Mouse (Mus musculus) hindbrain, embryonic 13.5 days (tissue): ENCODE measurements around the gene Ngf. TPM values are rescaled to one million over a fixed set of nuclear protein-coding genes. Genes with fewer than 3 reads are reported as not detected.

Experiments used
- ATAC-seq: fragments of 200-750 bp; cut with Nextera tagmentation; 2 replicates; pipeline ENCODE4 v1.8.0; 2017; ENCODE audit warnings: moderate TSS enrichment; ENCODE audit not compliant: low FRiP score
- H3K27ac ChIP-seq: fragments of 300-500 bp; sonication (generic); 2 replicates; pipeline ENCODE4 v1.5.1; 2015; ENCODE audit warnings: inconsistent platforms, mild to moderate bottlenecking, moderate library complexity
- H3K27me3 ChIP-seq: fragments of 300-500 bp; sonication (generic); 2 replicates; pipeline ENCODE4 v1.6.1; 2015; ENCODE audit warnings: mild to moderate bottlenecking, inconsistent platforms
- H3K36me3 ChIP-seq: fragments of 300-500 bp; sonication (generic); 2 replicates; pipeline ENCODE4 v1.6.1; 2015; ENCODE audit warnings: mild to moderate bottlenecking, inconsistent platforms
- H3K4me1 ChIP-seq: fragments of 300-500 bp; sonication (generic); replicated peaks from 2 replicates; pipeline ENCODE4 v1.6.1; 2015; ENCODE audit warnings: inconsistent platforms
- H3K4me2 ChIP-seq: fragments of 300-500 bp; sonication (generic); 2 replicates; pipeline ENCODE4 v1.6.1; 2015; ENCODE audit warnings: inconsistent platforms, mild to moderate bottlenecking, moderate library complexity
- H3K4me3 ChIP-seq: fragments of 300-500 bp; sonication (generic); 2 replicates; pipeline ENCODE4 v1.5.1; 2015; ENCODE audit warnings: mild to moderate bottlenecking, inconsistent platforms
- H3K9ac ChIP-seq: fragments of 300-500 bp; sonication (generic); 2 replicates; pipeline ENCODE4 v1.6.1; 2015; ENCODE audit warnings: mild to moderate bottlenecking, inconsistent platforms
- H3K9me3 ChIP-seq: fragments of 300-500 bp; sonication (generic); 2 replicates; pipeline ENCODE4 v1.6.1; 2016; ENCODE audit warnings: inconsistent platforms
- WGBS: fragments of 180-500 bp; shearing (Covaris S2); methylation state at CpG from one replicate; pipeline ENCODE4 v1.1.7; 2015; 5-methylcytosine and 5-hydroxymethylcytosine counted together
- polyA plus RNA-seq: library from polyadenylated mRNA; unstranded; fragments of >200 nt; fragmentation: Nextera tagmentation; extraction: Ambion mirVana; gene quantifications from 2 replicates; pipeline ENCODE4 v1.2.1, GENCODE M21; 2015

The Ngf gene
- polyA plus RNA-seq, 1 experiment from 2014 or later: 0.18 TPM

DNA sequence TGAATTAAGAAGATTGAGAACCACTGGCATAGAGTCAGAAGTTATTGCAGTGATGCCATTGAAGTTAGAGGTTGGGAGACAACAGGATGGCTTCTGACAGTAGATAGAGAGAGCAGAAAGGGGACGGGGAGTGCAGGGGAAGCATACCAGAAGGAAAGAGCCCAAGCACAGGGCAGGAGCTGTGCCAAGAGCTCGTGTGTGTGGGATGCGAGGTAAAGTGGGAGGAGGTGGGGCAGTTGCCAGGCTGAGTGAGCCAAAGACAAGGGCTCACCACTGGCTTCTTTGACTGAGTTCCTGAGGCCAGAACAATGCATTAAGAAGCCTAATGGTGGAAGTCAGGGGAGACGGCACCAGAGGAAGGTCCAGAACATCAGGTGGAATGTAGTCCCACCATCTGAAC is 47.2 kb downstream of the Ngf start:
- H3K27me3 ChIP-seq: no peaks in the 10 kb centered on the region
- no peak for ATAC-seq
- H3K9ac ChIP-seq: no peak overlapping the region
- no peak overlapping the region for H3K4me3 ChIP-seq
- no peak overlapping the region for H3K4me2 ChIP-seq
- WGBS: 81% methylated on average over 4 of the region's 4 CpGs
- no peak overlapping the region for H3K27ac ChIP-seq
- H3K36me3 ChIP-seq: no peaks in the 10 kb centered on the region
- no peaks in the 10 kb centered on the region for H3K4me1 ChIP-seq
- no peaks in the 10 kb centered on the region for H3K9me3 ChIP-seq

DNA sequence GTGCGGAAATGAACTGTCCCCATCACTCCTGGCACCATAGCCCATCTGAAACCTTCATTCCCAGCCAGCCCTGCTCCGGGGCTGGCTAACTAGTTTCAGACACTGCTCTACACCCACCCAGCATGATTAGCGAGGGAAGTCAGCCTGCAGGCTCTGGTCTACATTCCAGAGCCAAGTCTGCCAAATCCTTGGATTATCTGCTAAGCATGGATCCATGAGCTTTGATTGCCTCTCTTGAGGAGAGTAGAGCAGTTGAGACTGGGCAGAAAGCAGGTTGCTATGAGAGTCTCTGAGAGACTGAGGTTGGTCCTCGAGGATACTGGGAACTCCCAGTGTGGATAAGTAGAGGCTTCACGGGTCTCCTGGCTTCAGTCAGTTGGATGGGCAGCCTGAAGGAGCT is 51.3 kb downstream of the Ngf start:
- no peak overlapping the region for H3K4me2 ChIP-seq
- no peaks in the 10 kb centered on the region for H3K9me3 ChIP-seq
- no peak overlapping the region for H3K4me3 ChIP-seq
- no peaks in the 10 kb centered on the region for H3K4me1 ChIP-seq
- ATAC-seq: no peak
- H3K27ac ChIP-seq: no peak overlapping the region
- WGBS: 75% methylated on average over 5 of the region's 5 CpGs
- H3K36me3 ChIP-seq: no peaks in the 10 kb centered on the region
- H3K9ac ChIP-seq: no peak overlapping the region
- H3K27me3 ChIP-seq: no peaks in the 10 kb centered on the region

DNA sequence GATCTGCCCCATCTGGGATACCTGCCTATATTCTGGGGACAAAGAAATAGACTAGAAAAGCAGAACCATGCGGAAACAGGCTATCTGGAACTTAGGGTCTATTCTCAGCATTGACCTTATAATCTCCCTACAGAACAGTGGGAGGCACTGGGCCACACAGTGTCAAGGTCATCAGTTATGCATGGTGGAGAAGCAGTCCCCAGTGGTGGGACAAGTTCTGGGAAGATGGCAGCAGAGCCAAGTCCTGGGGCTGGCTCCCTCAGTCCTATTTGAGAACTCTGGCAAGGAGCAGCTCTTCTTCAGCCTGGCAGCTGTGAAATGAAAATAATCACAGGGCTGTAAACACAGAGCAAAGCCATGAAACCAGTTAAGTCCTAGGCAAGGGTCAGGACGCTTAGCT is 54.0 kb downstream of the Ngf start:
- Histone ChIP-seq H3K27me3 (no peaks in the 10 kb centered on the region), H3K9me3 (no peaks in the 10 kb centered on the region), H3K9ac (no peak overlapping the region), H3K36me3 (no peaks in the 10 kb centered on the region), H3K4me1 (no peaks in the 10 kb centered on the region), H3K4me3 (no peak overlapping the region), H3K27ac (no peak overlapping the region), H3K4me2 (no peak overlapping the region)
- WGBS: 88% methylated on average over 2 of the region's 2 CpGs
- no peak for ATAC-seq

DNA sequence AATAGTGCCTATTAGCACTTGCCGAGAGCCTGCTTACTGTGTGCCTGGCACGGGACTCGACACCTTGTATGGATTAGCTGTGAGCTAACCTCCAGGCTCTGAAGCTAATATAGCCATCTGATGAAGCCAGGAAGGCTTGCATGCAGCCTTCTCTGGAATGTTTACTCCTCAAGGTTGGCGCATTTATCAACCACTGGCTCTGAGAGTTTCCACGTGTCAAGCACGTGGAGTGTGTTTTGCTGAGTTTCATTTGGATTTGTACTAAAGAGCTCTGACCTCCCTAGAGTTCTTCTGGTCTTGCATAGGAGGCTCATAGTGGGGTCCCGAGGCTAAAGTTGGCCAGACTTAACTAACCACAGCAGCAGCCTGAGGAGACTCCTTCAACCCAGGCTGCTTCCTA is 55.2 kb downstream of the Ngf start:
- Histone ChIP-seq H3K36me3 (no peaks in the 10 kb centered on the region), H3K27me3 (no peaks in the 10 kb centered on the region), H3K9me3 (no peaks in the 10 kb centered on the region), H3K27ac (no peak overlapping the region), H3K4me1 (no peaks in the 10 kb centered on the region), H3K4me3 (no peak overlapping the region), H3K4me2 (no peak overlapping the region), H3K9ac (no peak overlapping the region)
- no peak for ATAC-seq
- WGBS: 84% methylated on average over 7 of the region's 7 CpGs

DNA sequence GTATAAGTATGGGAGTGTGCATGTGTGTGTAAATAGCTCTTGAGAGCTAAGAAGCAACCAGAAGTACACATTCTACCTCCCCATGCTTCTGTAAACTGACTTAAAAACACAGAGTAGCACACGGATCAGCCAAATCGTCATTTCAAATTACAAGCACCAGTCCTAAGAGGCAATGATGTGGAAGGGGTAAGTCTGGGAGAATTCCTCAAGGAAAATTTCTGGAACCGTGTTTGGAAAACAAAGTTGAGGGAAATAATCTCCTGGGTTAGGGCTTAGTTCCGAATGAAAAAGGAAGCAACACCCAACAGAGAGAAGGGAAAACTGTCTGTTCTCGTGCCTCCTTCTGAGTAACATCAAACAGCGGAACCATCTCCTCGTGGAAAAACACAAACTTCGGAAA is 56.1 kb downstream of the Ngf start:
- WGBS: 73% methylated on average over 8 of the region's 8 CpGs
- H3K4me3 ChIP-seq: no peak overlapping the region
- no peak overlapping the region for H3K27ac ChIP-seq
- H3K36me3 ChIP-seq: no peaks in the 10 kb centered on the region
- H3K9ac ChIP-seq: no peak overlapping the region
- no peak overlapping the region for H3K4me2 ChIP-seq
- no peaks in the 10 kb centered on the region for H3K4me1 ChIP-seq
- ATAC-seq: no peak
- no peaks in the 10 kb centered on the region for H3K27me3 ChIP-seq
- no peaks in the 10 kb centered on the region for H3K9me3 ChIP-seq

DNA sequence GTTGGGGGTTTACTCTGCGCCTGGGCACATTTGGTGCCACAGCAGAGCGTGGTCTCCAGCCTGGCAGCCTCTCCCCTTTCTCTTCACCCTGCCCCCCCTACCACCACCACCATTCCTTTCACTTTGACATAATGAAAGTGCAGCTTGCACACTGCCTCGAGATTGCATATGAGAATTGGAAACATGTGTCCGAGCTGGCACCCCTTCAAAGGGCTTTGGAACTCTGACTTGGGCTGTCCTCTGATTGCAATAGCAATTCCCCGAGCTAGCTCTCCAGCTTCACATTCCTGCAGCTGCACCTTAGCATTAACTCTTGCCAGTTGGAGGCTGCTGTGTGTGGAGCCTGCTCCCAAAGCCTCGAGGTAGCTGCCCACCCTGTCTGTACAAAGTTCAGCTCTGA is 56.8 kb downstream of the Ngf start:
- 66% methylated on average over 6 of the region's 6 CpGs for whole genome bisulfite sequencing
- Histone ChIP-seq H3K36me3 (no peaks in the 10 kb centered on the region), H3K9me3 (no peaks in the 10 kb centered on the region), H3K4me2 (no peak overlapping the region), H3K4me1 (no peaks in the 10 kb centered on the region), H3K27ac (no peak overlapping the region), H3K27me3 (no peaks in the 10 kb centered on the region), H3K9ac (no peak overlapping the region), H3K4me3 (no peak overlapping the region)
- ATAC-seq: no peak

DNA sequence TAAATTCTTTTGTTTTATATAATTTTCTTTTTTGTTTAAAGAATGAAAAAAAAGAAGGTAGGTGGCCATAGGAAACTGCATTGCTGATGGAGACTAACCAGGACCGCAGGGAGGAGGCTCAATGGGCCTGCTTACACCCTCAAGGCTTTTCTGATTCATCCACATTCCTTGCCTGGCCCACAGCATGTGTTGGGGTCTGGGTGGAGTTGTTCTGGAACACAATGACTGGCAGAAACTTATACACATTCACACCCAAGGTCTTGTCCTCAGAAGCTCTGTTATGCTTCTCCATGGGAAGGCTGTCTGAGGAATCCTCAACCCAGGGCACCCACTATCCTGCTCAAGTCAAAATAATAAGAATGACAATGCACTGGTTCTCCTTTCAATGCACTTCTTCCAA is 65.0 kb downstream of the Ngf start:
- H3K27ac ChIP-seq: no peak overlapping the region
- H3K9ac ChIP-seq: no peak overlapping the region
- ATAC-seq: no peak
- H3K9me3 ChIP-seq: no peaks in the 10 kb centered on the region
- H3K36me3 ChIP-seq: no peaks in the 10 kb centered on the region
- H3K4me1 ChIP-seq: no peaks in the 10 kb centered on the region
- H3K27me3 ChIP-seq: no peaks in the 10 kb centered on the region
- WGBS: 82% methylated on average over 1 of the region's 1 CpGs
- H3K4me3 ChIP-seq: no peak overlapping the region
- H3K4me2 ChIP-seq: no peak overlapping the region

DNA sequence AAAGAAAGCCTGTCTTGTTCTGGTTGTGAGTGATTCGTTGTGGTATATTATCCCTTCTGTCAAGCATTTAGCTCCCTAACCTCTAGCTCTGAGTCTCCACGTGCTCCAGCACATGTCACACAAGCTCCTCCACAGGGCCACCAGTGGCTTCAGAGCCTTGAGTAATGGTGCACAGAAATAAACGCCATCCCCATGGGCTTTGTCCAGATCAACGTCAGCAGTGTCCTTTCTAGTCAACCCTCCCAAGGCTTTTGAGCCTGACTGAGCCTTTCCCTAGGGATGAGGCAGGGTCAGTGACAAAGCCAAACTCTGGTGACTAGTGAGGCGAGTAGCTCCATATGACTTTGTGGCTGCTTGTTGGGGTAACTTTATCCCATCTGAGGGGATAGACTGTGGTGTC is 73.9 kb downstream of the Ngf start:
- Histone ChIP-seq H3K4me1 (no peaks in the 10 kb centered on the region), H3K27me3 (no peaks in the 10 kb centered on the region), H3K9me3 (0 out of 2 replicates have a peak, but pooled peaks cover 3% of the 10 kb centered on the region), H3K9ac (no peak overlapping the region), H3K36me3 (no peaks in the 10 kb centered on the region), H3K27ac (no peak overlapping the region), H3K4me3 (no peak overlapping the region), H3K4me2 (no peak overlapping the region)
- ATAC-seq: no peak
- WGBS: 77% methylated on average over 5 of the region's 5 CpGs

DNA sequence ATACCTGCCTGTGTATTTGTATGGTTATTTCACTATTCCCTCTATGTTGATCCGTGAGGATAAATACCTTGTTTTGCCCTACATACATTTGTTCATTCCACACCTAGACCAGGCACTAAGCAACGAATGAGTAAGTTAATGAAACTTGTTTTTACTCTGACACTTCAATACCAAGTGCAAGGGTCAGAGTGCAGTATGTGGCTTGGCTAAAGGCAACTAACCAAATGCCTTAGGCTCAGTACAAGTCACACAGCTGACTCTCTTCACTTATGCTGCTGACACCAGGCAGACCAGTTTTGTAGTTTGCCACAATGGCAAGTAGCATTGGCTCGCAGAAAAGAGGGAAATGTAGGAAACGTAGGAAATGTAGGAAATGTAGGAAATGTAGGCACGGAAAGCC is 77.8 kb downstream of the Ngf start:
- no peaks in the 10 kb centered on the region for H3K27me3 ChIP-seq
- no peaks in the 10 kb centered on the region for H3K36me3 ChIP-seq
- H3K9me3 ChIP-seq: no peaks in the 10 kb centered on the region
- H3K9ac ChIP-seq: no peak overlapping the region
- no peak overlapping the region for H3K4me2 ChIP-seq
- no peak overlapping the region for H3K4me3 ChIP-seq
- ATAC-seq: no peak
- H3K27ac ChIP-seq: no peak overlapping the region
- no peaks in the 10 kb centered on the region for H3K4me1 ChIP-seq
- 90% methylated on average over 5 of the region's 5 CpGs for WGBS

DNA sequence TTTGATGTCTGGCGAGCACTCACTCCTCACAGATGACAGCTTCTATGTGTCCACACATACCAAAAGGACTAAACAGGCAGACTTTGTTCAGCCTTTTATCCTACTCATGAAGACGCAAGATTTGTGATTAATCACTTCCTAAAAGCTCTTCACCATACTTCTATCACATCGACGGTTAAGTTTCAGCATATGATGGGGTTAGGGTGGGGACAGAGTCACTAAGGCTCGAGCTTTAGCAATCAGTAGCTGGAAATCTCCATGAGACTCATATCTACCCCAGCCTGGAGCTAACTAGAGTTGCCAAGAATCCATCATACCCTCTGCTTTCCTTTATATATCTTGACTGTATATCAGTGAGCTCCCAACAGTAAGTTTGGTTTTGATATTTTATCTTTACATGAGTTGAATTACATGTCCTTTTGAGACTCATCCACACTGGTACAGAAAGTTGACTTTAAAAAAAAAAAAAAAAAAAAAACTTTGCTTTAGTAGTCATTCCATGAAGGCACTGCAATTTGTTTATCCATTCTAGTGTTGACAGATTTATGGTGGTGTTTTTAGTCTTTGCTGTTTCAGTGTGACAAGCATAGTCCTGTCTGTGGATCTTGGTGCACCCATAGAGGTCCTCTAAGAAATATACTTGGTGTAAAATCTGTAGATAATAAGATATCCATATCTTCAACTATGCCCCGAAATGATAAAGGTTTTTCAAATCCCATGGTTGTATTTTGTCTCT is 84.4 kb downstream of the Ngf start:
- ATAC-seq: no peak
- 87% methylated on average over 6 of the region's 6 CpGs for WGBS

DNA sequence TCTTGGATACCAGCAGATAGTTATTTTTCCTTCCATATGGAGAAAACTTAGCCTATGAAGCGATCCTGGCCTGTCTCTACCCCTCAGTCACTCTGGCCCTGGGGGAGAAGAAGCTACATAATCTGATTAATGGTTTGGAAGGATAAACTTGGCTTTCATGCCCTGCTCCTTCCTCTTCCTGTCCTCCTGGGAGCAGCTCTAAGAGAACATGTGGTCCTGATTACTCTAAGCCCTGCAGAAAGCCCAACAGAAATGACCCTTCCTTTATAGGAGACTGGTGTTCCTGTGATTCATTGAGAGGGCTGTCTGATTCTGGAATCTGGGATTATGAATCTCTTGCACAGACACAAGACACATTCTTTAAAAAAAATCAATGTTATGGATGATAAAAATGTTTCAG is 86.4 kb downstream of the Ngf start:
- no peak for ATAC-seq
- Histone ChIP-seq H3K9me3 (no peaks in the 10 kb centered on the region), H3K4me1 (no peaks in the 10 kb centered on the region), H3K27me3 (no peaks in the 10 kb centered on the region), H3K9ac (no peak overlapping the region), H3K4me2 (no peak overlapping the region), H3K27ac (no peak overlapping the region), H3K4me3 (no peak overlapping the region), H3K36me3 (no peaks in the 10 kb centered on the region)
- WGBS: 70% methylated on average over 1 of the region's 1 CpGs

More for the DNA sequence above, 84.4 kb downstream of the Ngf start:
- Histone ChIP-seq H3K9me3 (no peaks in the 10 kb centered on the region), H3K9ac (no peak overlapping the region), H3K4me3 (no peak overlapping the region), H3K4me1 (no peaks in the 10 kb centered on the region), H3K27me3 (no peaks in the 10 kb centered on the region), H3K4me2 (no peak overlapping the region), H3K27ac (no peak overlapping the region), H3K36me3 (no peaks in the 10 kb centered on the region)

DNA sequence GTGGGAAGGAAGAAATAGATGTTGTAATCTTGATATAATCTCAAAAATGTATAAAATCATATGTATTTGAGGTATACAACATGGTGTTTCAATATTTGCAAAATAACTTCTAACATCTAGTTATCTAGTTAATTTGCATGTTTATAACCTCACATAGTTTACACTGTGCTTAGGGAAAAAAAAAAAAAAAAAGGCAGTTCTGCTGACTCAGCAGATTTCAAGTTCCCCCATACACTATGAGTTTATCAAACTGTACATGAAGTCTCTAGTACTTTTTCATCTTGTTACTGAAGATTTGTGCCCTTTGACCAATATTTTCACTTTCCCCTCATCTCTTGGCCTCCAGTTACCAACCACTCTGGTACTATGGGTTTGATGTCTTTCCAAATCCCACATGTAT is 86.9 kb downstream of the Ngf start:
- ATAC-seq: no peak
- no peak overlapping the region for H3K27ac ChIP-seq
- no peaks in the 10 kb centered on the region for H3K27me3 ChIP-seq
- H3K4me1 ChIP-seq: no peaks in the 10 kb centered on the region
- H3K9ac ChIP-seq: no peak overlapping the region
- no peak overlapping the region for H3K4me3 ChIP-seq
- H3K4me2 ChIP-seq: no peak overlapping the region
- no peaks in the 10 kb centered on the region for H3K36me3 ChIP-seq
- no peaks in the 10 kb centered on the region for H3K9me3 ChIP-seq
